Mouse (Mus musculus): ENCODE data around the gene Selenof. TPM values are rescaled to one million over a fixed set of nuclear protein-coding genes. Genes with fewer than 3 reads are reported as not detected.

Gene Selenof
- total and polyA plus RNA-seq, 3 experiments = 265 to 1,760 (median 316) TPM

DNA sequence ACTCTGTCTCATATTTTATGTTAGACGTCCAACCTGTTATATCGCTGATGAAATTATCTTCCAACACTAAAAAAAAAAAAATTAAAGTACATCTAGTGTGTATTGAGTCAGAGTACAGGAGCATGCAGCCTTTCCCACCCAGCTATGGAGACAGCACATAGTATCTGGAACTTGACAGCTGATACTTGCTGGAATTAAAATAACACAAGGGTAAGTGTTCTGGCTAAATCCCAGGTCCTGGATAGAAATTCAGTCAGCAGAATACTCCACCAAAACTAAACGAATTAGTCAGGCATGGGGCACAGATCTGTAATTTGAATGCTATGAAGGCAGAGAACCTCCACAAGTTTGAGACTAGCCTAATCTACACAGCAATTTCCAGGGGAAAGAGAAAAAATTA, 31.1 kb upstream of the Selenof start:
- TF ChIP-seq EP300 (IDR thresholded peaks at IDR 0.05; ENCODE audit: low read depth in 1 of 2, low read length in 2 of 2) (no peak), GABPA (IDR thresholded peaks at IDR 0.05; ENCODE audit: low read depth, low read length) (no peak)
- Histone ChIP-seq H3K9me3 (replicated peaks; ENCODE audit: insufficient read depth, low read length) (no peaks in the 10 kb centered on the region), H3K27me3 (ENCODE audit: control insufficient read depth in 1 of 2, insufficient read depth in 2 of 2, low read length in 2 of 2) (no peaks in the 10 kb centered on the region)

DNA sequence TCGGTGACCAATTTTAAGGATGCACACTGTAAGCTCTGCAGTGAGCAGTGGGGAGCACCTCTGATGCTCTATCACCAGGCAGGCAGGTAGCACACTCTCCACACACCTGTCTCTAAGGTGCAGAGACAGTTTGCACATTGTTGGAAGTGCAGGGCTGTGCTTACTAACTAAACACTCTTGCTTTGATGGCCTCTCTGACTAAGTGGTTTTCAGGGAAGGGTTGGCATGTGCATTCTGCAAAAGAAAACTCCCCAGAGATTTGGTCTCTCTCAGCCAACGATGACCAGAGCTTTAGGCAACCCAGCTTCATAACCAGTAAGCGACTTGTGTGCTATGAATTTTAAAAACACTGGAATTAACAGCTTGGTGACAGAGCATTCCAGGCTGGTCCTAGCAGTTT, 29.3 kb upstream of the Selenof start:
- Histone ChIP-seq H3K4me1 (ENCODE audit: control insufficient read depth in 1 of 2, insufficient read depth in 2 of 2, low read length in 2 of 2) (peaks cover 11 to 13% of the 10 kb centered on the region in 2 experiments), H3K27ac (ENCODE audit: control insufficient read depth, low read depth, low read length) (no peak overlapping the region), H3K79me2 (ENCODE audit: control insufficient read depth, insufficient read depth, low read length, poor library complexity) (peaks cover 19% of the 10 kb centered on the region), H3K9me3 (replicated peaks; ENCODE audit: insufficient read depth, low read length) (no peaks in the 10 kb centered on the region), H3K27me3 (ENCODE audit: control insufficient read depth in 1 of 2, insufficient read depth in 2 of 2, low read length in 2 of 2) (no peaks in the 10 kb centered on the region), H3K9ac (ENCODE audit: control insufficient read depth, low read depth, low read length, poor library complexity, severe bottlenecking) (no peak overlapping the region), H3K4me3 (ENCODE audit: control insufficient read depth in 1 of 2, insufficient read depth in 1 of 2, low read depth in 2 of 2, low read length in 2 of 2) (no peak overlapping the region), H3K36me3 (ENCODE audit: control insufficient read depth in 1 of 2, insufficient read depth in 2 of 2, low read length in 2 of 2) (peaks cover 0 to 10% of the 10 kb centered on the region in 2 experiments; a peak in 2 of 4 replicates)
- no peak for DNase-seq (ENCODE audit: low read depth, low spot score)
- TF ChIP-seq USF2 (IDR thresholded peaks at IDR 0.05; ENCODE audit: borderline replicate concordance in 1 of 2, insufficient read depth in 1 of 2, low read depth in 1 of 2, low read length in 2 of 2) (no peak), UBTF (IDR thresholded peaks at IDR 0.05; ENCODE audit: borderline replicate concordance, insufficient read depth, low read depth, low read length) (no peak), GABPA (IDR thresholded peaks at IDR 0.05; ENCODE audit: low read depth, low read length) (no peak), MAFK (IDR thresholded peaks at IDR 0.05; ENCODE audit: borderline replicate concordance, low read depth, low read length) (no peak), MAX (IDR thresholded peaks at IDR 0.05; ENCODE audit: low read length) (no peak), MEF2A (IDR thresholded peaks at IDR 0.05; ENCODE audit: extremely low read depth, insufficient replicate concordance, low read depth, low read length, poor library complexity, severe bottlenecking) (no peak), GATA1 (IDR thresholded peaks at IDR 0.05; ENCODE audit: low read depth, low read length) (no peak), ZMIZ1 (IDR thresholded peaks at IDR 0.05; ENCODE audit: low read depth, low read length) (no peak), MXI1 (IDR thresholded peaks at IDR 0.05; ENCODE audit: low read depth, low read length) (no peak), E2F4 (IDR thresholded peaks at IDR 0.05; ENCODE audit: borderline replicate concordance, low read depth, low read length) (no peak), ZC3H11A (IDR thresholded peaks at IDR 0.05; ENCODE audit: low read depth, low read length) (no peak), POLR2A (IDR thresholded peaks at IDR 0.05; ENCODE audit: control insufficient read depth in 1 of 2, insufficient read depth in 1 of 2, low read depth in 1 of 2, low read length in 2 of 2, poor library complexity in 1 of 2) (no peak), TAL1 (IDR thresholded peaks at IDR 0.05; ENCODE audit: low read length) (no peak), NRF1 (IDR thresholded peaks at IDR 0.05; ENCODE audit: insufficient read depth, low read depth, low read length, poor library complexity, severe bottlenecking) (no peak), HCFC1 (IDR thresholded peaks at IDR 0.05; ENCODE audit: low read depth, low read length) (no peak), RCOR1 (IDR thresholded peaks at IDR 0.05; ENCODE audit: low read depth, low read length) (no peak)

More for the DNA sequence above, 31.1 kb upstream of the Selenof start:
- H3K4me1 ChIP-seq (ENCODE audit: control insufficient read depth in 1 of 2, insufficient read depth in 2 of 2, low read length in 2 of 2) = peaks cover 11 to 13% of the 10 kb centered on the region in 2 experiments
- no peak overlapping the region for H3K9ac ChIP-seq (ENCODE audit: control insufficient read depth, low read depth, low read length, poor library complexity, severe bottlenecking)
- H3K79me2 ChIP-seq (ENCODE audit: control insufficient read depth, insufficient read depth, low read length, poor library complexity) = peaks cover 19% of the 10 kb centered on the region
- no peak overlapping the region for H3K27ac ChIP-seq (ENCODE audit: control insufficient read depth, low read depth, low read length)
- no peak overlapping the region for H3K4me3 ChIP-seq (ENCODE audit: control insufficient read depth in 1 of 2, insufficient read depth in 1 of 2, low read depth in 2 of 2, low read length in 2 of 2)
- no peak for DNase-seq (ENCODE audit: low read depth, low spot score)
- H3K36me3 ChIP-seq (ENCODE audit: control insufficient read depth in 1 of 2, insufficient read depth in 2 of 2, low read length in 2 of 2) = peaks cover 0 to 10% of the 10 kb centered on the region in 2 experiments; a peak in 2 of 4 replicates

All from MEL (cell line).